Mouse (Mus musculus) heart, adult 2 months (tissue): ENCODE results near the gene Parp2. TPM values are rescaled to one million over a fixed set of nuclear protein-coding genes. Genes with fewer than 3 reads are reported as not detected.
"Not testable (repeated sequence)": the region's sequence is repeated elsewhere in the genome, so short reads cannot be mapped to it uniquely, and the experiment has no call there.

Experiments
- DNase-seq, 2 experiments: peaks; one replicate each; pipeline ENCODE4 v3.0.0; 2021
- H3K27ac ChIP-seq: fragments of 200-600 bp; 2 replicates; pipeline ENCODE4 v1.8.1; 2022
- H3K27me3 ChIP-seq: fragments of 200-500 bp; 2 replicates; pipeline ENCODE4 v1.6.1; 2012; ENCODE audit warnings: mild to moderate bottlenecking, low read length, inconsistent platforms, mixed read lengths; ENCODE audit not compliant: control insufficient read depth, insufficient read depth
- H3K36me3 ChIP-seq: fragments of 200-500 bp; 2 replicates; pipeline ENCODE4 v1.6.1; 2012; ENCODE audit warnings: low read length, inconsistent platforms; ENCODE audit not compliant: control insufficient read depth, insufficient read depth
- H3K4me1 ChIP-seq: fragments of 200-500 bp; 2 replicates; pipeline ENCODE4 v1.6.1; 2011; ENCODE audit warnings: low read length; ENCODE audit not compliant: control insufficient read depth, insufficient read depth
- H3K4me3 ChIP-seq: fragments of 200-600 bp; 2 replicates; pipeline ENCODE4 v1.8.1; 2022
- H3K79me2 ChIP-seq: fragments of 200-500 bp; replicated peaks from 2 replicates; pipeline ENCODE4 v1.6.1; 2012; ENCODE audit warnings: mild to moderate bottlenecking, inconsistent platforms, low read length, moderate library complexity, mixed read lengths; ENCODE audit not compliant: control insufficient read depth, insufficient read depth
- H3K9ac ChIP-seq: fragments of 200-500 bp; 2 replicates; pipeline ENCODE4 v1.6.1; 2012; ENCODE audit warnings: low read depth, mild to moderate bottlenecking, control low read depth, inconsistent platforms, low read length, mixed read lengths
- CTCF ChIP-seq: fragments of 200-600 bp; IDR thresholded peaks from 2 replicates; pipeline ENCODE4 v1.8.1; 2022; ENCODE audit warnings: antibody characterized with exemption, mild to moderate bottlenecking, moderate library complexity
- EP300 ChIP-seq: fragments of 200-500 bp; IDR thresholded peaks from 2 replicates; pipeline ENCODE4 v1.6.1; 2011; ENCODE audit warnings: low read depth, low read length, control low read depth; ENCODE audit not compliant: insufficient read depth
- POLR2A ChIP-seq: fragments of 200-500 bp; IDR thresholded peaks from 2 replicates; pipeline ENCODE4 v1.6.1; 2011; ENCODE audit warnings: mild to moderate bottlenecking, low read depth, low read length, control low read depth; ENCODE audit not compliant: insufficient read depth
- WGBS: fragments of 180-500 bp; shearing (Covaris S2); methylation state at CpG from one replicate; pipeline ENCODE4 v1.1.7; 2018; 5-methylcytosine and 5-hydroxymethylcytosine counted together
- intact Hi-C: fragments of 180-260 bp; cut with DNase I; formaldehyde crosslinking; loops from one replicate; pipeline ENCODE4 v1.15.1; 2025
- polyA plus RNA-seq: library from polyadenylated mRNA; depleted of rRNA; stranded (reverse); fragments of >200 nt; gene quantifications from 2 replicates; pipeline ENCODE4 v1.2.3, GENCODE M21; 2012
- total RNA-seq, 2 experiments: library from RNA; stranded (reverse); gene quantifications; 2 replicates each; pipeline ENCODE4 v1.2.3; 2021

Gene Parp2
- total and polyA plus RNA-seq, 3 experiments: 12.5 to 15.6 (median 14.7) TPM

- no peak overlapping the region for H3K4me3 ChIP-seq
- no peaks in the 10 kb centered on the region for H3K4me1 ChIP-seq
- H3K27me3 ChIP-seq: no peaks in the 10 kb centered on the region
- no peak overlapping the region for H3K9ac ChIP-seq
- no peak for DNase-seq
- TF ChIP-seq CTCF (no peak), POLR2A (no peak), EP300 (no peak)
- intact Hi-C loops: no loop called here
- 79% methylated on average over 1 of the region's 1 CpGs for WGBS
- H3K36me3 ChIP-seq: no peaks in the 10 kb centered on the region
- no peak overlapping the region for H3K27ac ChIP-seq
- H3K79me2 ChIP-seq: no peaks in the 10 kb centered on the region
Measured at GRCm38 (mm10) chr14:50796464-50796863, 11.2 kb upstream of the Parp2 start.

GRCm38 (mm10) chr14:50798512-50798911 lies 9.1 kb upstream of the Parp2 start:
- intact Hi-C loops: no loop called here
- Histone ChIP-seq H3K27ac (no peak overlapping the region), H3K27me3 (no peaks in the 10 kb centered on the region), H3K4me3 (no peak overlapping the region), H3K79me2 (no peaks in the 10 kb centered on the region), H3K36me3 (no peaks in the 10 kb centered on the region), H3K9ac (no peak overlapping the region), H3K4me1 (no peaks in the 10 kb centered on the region)
- TF ChIP-seq POLR2A (no peak), CTCF (peak; percentile 50)
- no peak for DNase-seq
- 59% methylated on average over 2 of the region's 2 CpGs for WGBS

GRCm38 (mm10) chr14:50799502-50800259 lies 8.0 kb upstream of the Parp2 start:
- no peaks in the 10 kb centered on the region for H3K36me3 ChIP-seq
- TF ChIP-seq EP300 (no peak), CTCF (peak; percentile 86)
- peak; percentile 19 to 40 for DNase-seq
- H3K9ac ChIP-seq: no peak overlapping the region
- intact Hi-C loops: loop anchor here (1.0 to 10.0 kb wide), 2 partner anchors 264 to 465 kb away; no protein-coding TSS in a partner anchor
- no peaks in the 10 kb centered on the region for H3K27me3 ChIP-seq
- no peaks in the 10 kb centered on the region for H3K79me2 ChIP-seq
- no peak overlapping the region for H3K27ac ChIP-seq
- 11% methylated on average over 3 of the region's 3 CpGs for WGBS
- H3K4me3 ChIP-seq: no peak overlapping the region
- H3K4me1 ChIP-seq: no peaks in the 10 kb centered on the region

- intact Hi-C loops: loop anchor here (10.0 kb wide), 1 partner anchor 462 kb away; no protein-coding TSS in a partner anchor
- TF ChIP-seq EP300: no peak
- Histone ChIP-seq H3K27ac (no peak overlapping the region), H3K9ac (no peak overlapping the region), H3K4me3 (no peak overlapping the region), H3K4me1 (peaks cover 1% of the 10 kb centered on the region; the same call in 1 of the 2 replicates), H3K27me3 (no peaks in the 10 kb centered on the region), H3K36me3 (no peaks in the 10 kb centered on the region), H3K79me2 (no peaks in the 10 kb centered on the region)
- no peak for DNase-seq
- whole genome bisulfite sequencing: 85% methylated on average over 6 of the region's 6 CpGs
Measured at GRCm38 (mm10) chr14:50802441-50802840, 5.2 kb upstream of the Parp2 start.

- DNase-seq: no peak
- 57% methylated on average over 4 of the region's 4 CpGs for WGBS
- H3K27ac ChIP-seq: no peak overlapping the region
Measured at GRCm38 (mm10) chr14:50802843-50803562, 4.6 kb upstream of the Parp2 start.

GRCm38 (mm10) chr14:50804683-50805082 lies 3.0 kb upstream of the Parp2 start:
- no peak overlapping the region for H3K4me3 ChIP-seq
- no peak overlapping the region for H3K27ac ChIP-seq
- peaks cover 1% of the 10 kb centered on the region; the same call in 1 of the 2 replicates for H3K4me1 ChIP-seq
- no peak overlapping the region for H3K9ac ChIP-seq
- no peaks in the 10 kb centered on the region for H3K27me3 ChIP-seq
- no peaks in the 10 kb centered on the region for H3K79me2 ChIP-seq
- intact Hi-C loops: loop anchor here (1.0 to 10.0 kb wide), 4 partner anchors 63 to 460 kb away; partner anchors contain the start of genes Pip4p1 and Pnp
- no peak for DNase-seq
- H3K36me3 ChIP-seq: no peaks in the 10 kb centered on the region
- 72% methylated on average over 13 of the region's 13 CpGs for WGBS
- TF ChIP-seq CTCF (no peak), EP300 (no peak), POLR2A (no peak)

More at GRCm38 (mm10) chr14:50802843-50803562, 4.6 kb upstream of the Parp2 start:
- Histone ChIP-seq H3K4me3 (no peak overlapping the region), H3K4me1 (peaks cover 1% of the 10 kb centered on the region; the same call in 1 of the 2 replicates), H3K79me2 (no peaks in the 10 kb centered on the region), H3K36me3 (no peaks in the 10 kb centered on the region), H3K9ac (no peak overlapping the region), H3K27me3 (no peaks in the 10 kb centered on the region)
- TF ChIP-seq POLR2A: no peak
- TF ChIP-seq CTCF: peak; percentile 66
- intact Hi-C loops: loop anchor here (10.0 kb wide), 1 partner anchor 462 kb away; no protein-coding TSS in a partner anchor

- not testable (repeated sequence) for H3K36me3 ChIP-seq, DNase-seq, H3K4me1 ChIP-seq, H3K4me3 ChIP-seq, H3K79me2 ChIP-seq, H3K9ac ChIP-seq, H3K27me3 ChIP-seq, H3K27ac ChIP-seq
- 88% methylated on average over 5 of the region's 5 CpGs for WGBS
- intact Hi-C loops: loop anchor here (5.0 to 10.0 kb wide), 3 partner anchors 61 to 458 kb away; partner anchors contain the start of genes Pip4p1 and Pnp
Measured at GRCm38 (mm10) chr14:50806469-50806868, 1.2 kb upstream of the Parp2 start.
